Mouse (Mus musculus) macrophage (primary cell): ENCODE data around the gene Bend5. TPM values are rescaled to one million over a fixed set of nuclear protein-coding genes. Genes with fewer than 3 reads are reported as not detected.

ENCODE experiments used
- H3K27ac ChIP-seq: fragments of 350-480 bp; formaldehyde crosslinking; 2 replicates; pipeline ENCODE4 v1.9.0; 2021
- H3K36me3 ChIP-seq: fragments of 350-480 bp; formaldehyde crosslinking; 2 replicates; pipeline ENCODE4 v1.9.0; 2021; ENCODE audit errors: inconsistent target
- H3K4me3 ChIP-seq: fragments of 350-480 bp; formaldehyde crosslinking; 2 replicates; pipeline ENCODE4 v1.9.0; 2021; ENCODE audit errors: inconsistent target
- H3K79me2 ChIP-seq: fragments of 350-480 bp; formaldehyde crosslinking; 2 replicates; pipeline ENCODE4 v1.9.0; 2021; ENCODE audit errors: inconsistent target
- whole genome bisulfite sequencing: methylation state at CpG from one replicate; pipeline ENCODE4 v1.1.7; 2026; ENCODE audit warnings: inconsistent platforms; ENCODE audit not compliant: missing documents; 5-methylcytosine and 5-hydroxymethylcytosine counted together
- polyA plus RNA-seq: library from polyadenylated mRNA; stranded (reverse); fragments of 250-400 nt; gene quantifications from 3 replicates; pipeline ENCODE4 v1.2.4, GENCODE M21; 2018; ENCODE audit warnings: inconsistent platforms

The Bend5 gene
- polyA plus RNA-seq, 1 experiment from 2014 or later: not detected

- 87% methylated on average over 4 of the region's 4 CpGs for WGBS
- Histone ChIP-seq H3K79me2 (no peaks in the 10 kb centered on the region), H3K4me3 (no peak overlapping the region), H3K27ac (no peak overlapping the region), H3K36me3 (no peaks in the 10 kb centered on the region)
These were observed 6.1 kb downstream of the Bend5 start for GRCm38 (mm10) chr4:111420955-111421354.

GRCm38 (mm10) chr4:111421785-111422184 lies 7.0 kb downstream of the Bend5 start:
- H3K36me3 ChIP-seq: no peaks in the 10 kb centered on the region
- 89% methylated on average over 6 of the region's 6 CpGs for WGBS
- H3K27ac ChIP-seq: no peak overlapping the region
- no peaks in the 10 kb centered on the region for H3K79me2 ChIP-seq
- H3K4me3 ChIP-seq: no peak overlapping the region

- H3K27ac ChIP-seq: no peak overlapping the region
- WGBS: 88% methylated on average over 1 of the region's 1 CpGs
- H3K4me3 ChIP-seq: no peak overlapping the region
- H3K79me2 ChIP-seq: no peaks in the 10 kb centered on the region
- H3K36me3 ChIP-seq: no peaks in the 10 kb centered on the region
These were observed 9.7 kb downstream of the Bend5 start for GRCm38 (mm10) chr4:111424371-111424950.

- Histone ChIP-seq H3K4me3 (no peak overlapping the region), H3K79me2 (no peaks in the 10 kb centered on the region), H3K36me3 (no peaks in the 10 kb centered on the region), H3K27ac (no peak overlapping the region)
- 71% methylated on average over 6 of the region's 6 CpGs for WGBS
These were observed 10.4 kb downstream of the Bend5 start for GRCm38 (mm10) chr4:111425170-111425569.

- Histone ChIP-seq H3K36me3 (no peaks in the 10 kb centered on the region), H3K4me3 (no peak overlapping the region), H3K27ac (no peak overlapping the region), H3K79me2 (no peaks in the 10 kb centered on the region)
- 94% methylated on average over 2 of the region's 2 CpGs for WGBS
These were observed 16.4 kb downstream of the Bend5 start for GRCm38 (mm10) chr4:111431186-111431585.

GRCm38 (mm10) chr4:111432013-111432412 lies 17.2 kb downstream of the Bend5 start:
- no peak overlapping the region for H3K27ac ChIP-seq
- 83% methylated on average over 5 of the region's 5 CpGs for WGBS
- no peaks in the 10 kb centered on the region for H3K36me3 ChIP-seq
- no peaks in the 10 kb centered on the region for H3K79me2 ChIP-seq
- H3K4me3 ChIP-seq: no peak overlapping the region

- H3K27ac ChIP-seq: no peak overlapping the region
- no peak overlapping the region for H3K4me3 ChIP-seq
- WGBS: 81% methylated on average over 5 of the region's 5 CpGs
- H3K36me3 ChIP-seq: no peaks in the 10 kb centered on the region
- H3K79me2 ChIP-seq: no peaks in the 10 kb centered on the region
These were observed 17.6 kb downstream of the Bend5 start for GRCm38 (mm10) chr4:111432417-111432816.

- WGBS: 73% methylated on average over 1 of the region's 1 CpGs
- no peak overlapping the region for H3K27ac ChIP-seq
- no peak overlapping the region for H3K4me3 ChIP-seq
- H3K36me3 ChIP-seq: no peaks in the 10 kb centered on the region
- H3K79me2 ChIP-seq: no peaks in the 10 kb centered on the region
These were observed 26.9 kb downstream of the Bend5 start for GRCm38 (mm10) chr4:111441709-111442108.

GRCm38 (mm10) chr4:111442435-111443238 lies 27.8 kb downstream of the Bend5 start:
- 23% methylated on average over 1 of the region's 1 CpGs for WGBS
- Histone ChIP-seq H3K36me3 (no peaks in the 10 kb centered on the region), H3K4me3 (no peak overlapping the region), H3K79me2 (no peaks in the 10 kb centered on the region), H3K27ac (no peak overlapping the region)

- H3K4me3 ChIP-seq: no peak overlapping the region
- H3K79me2 ChIP-seq: no peaks in the 10 kb centered on the region
- no peak overlapping the region for H3K27ac ChIP-seq
- no peaks in the 10 kb centered on the region for H3K36me3 ChIP-seq
- 94% methylated on average over 10 of the region's 10 CpGs for WGBS
These were observed 29.3 kb downstream of the Bend5 start for GRCm38 (mm10) chr4:111443906-111444615.

GRCm38 (mm10) chr4:111444616-111445160 lies 29.9 kb downstream of the Bend5 start:
- Histone ChIP-seq H3K79me2 (no peaks in the 10 kb centered on the region), H3K27ac (no peak overlapping the region), H3K36me3 (no peaks in the 10 kb centered on the region), H3K4me3 (no peak overlapping the region)
- 92% methylated on average over 1 of the region's 1 CpGs for WGBS

GRCm38 (mm10) chr4:111447918-111448317 lies 33.1 kb downstream of the Bend5 start:
- Histone ChIP-seq H3K4me3 (no peak overlapping the region), H3K79me2 (no peaks in the 10 kb centered on the region), H3K36me3 (no peaks in the 10 kb centered on the region), H3K27ac (no peak overlapping the region)
- WGBS: 80% methylated on average over 3 of the region's 3 CpGs

GRCm38 (mm10) chr4:111448586-111448985 lies 33.8 kb downstream of the Bend5 start:
- Histone ChIP-seq H3K79me2 (no peaks in the 10 kb centered on the region), H3K27ac (no peak overlapping the region), H3K36me3 (no peaks in the 10 kb centered on the region), H3K4me3 (no peak overlapping the region)
- 83% methylated on average over 4 of the region's 4 CpGs for WGBS

GRCm38 (mm10) chr4:111449442-111450199 lies 34.8 kb downstream of the Bend5 start:
- Histone ChIP-seq H3K27ac (no peak overlapping the region), H3K36me3 (no peaks in the 10 kb centered on the region), H3K4me3 (no peak overlapping the region), H3K79me2 (no peaks in the 10 kb centered on the region)
- WGBS: 81% methylated on average over 7 of the region's 7 CpGs
